Mouse (Mus musculus) myocyte (in vitro differentiated cells): ENCODE results near the gene Acvrl1.

Source experiments
- CEBPB ChIP-seq: IDR thresholded peaks from 2 replicates; pipeline ENCODE4 v1.6.1; 2011; ENCODE audit warnings: mild to moderate bottlenecking, moderate library complexity; ENCODE audit not compliant: poor library complexity, insufficient read depth, severe bottlenecking
- E2F4 ChIP-seq: IDR thresholded peaks from one replicate; pipeline ENCODE4 v1.6.1; 2011; ENCODE audit warnings: mild to moderate bottlenecking, control low read depth, moderate library complexity; ENCODE audit not compliant: insufficient read depth
- MAX ChIP-seq: IDR thresholded peaks from one replicate; pipeline ENCODE4 v1.6.1; 2011; ENCODE audit warnings: low read depth, mild to moderate bottlenecking, control low read depth
- MYOG ChIP-seq, 3 experiments: IDR thresholded peaks; one replicate each; pipeline ENCODE4 v1.6.1; 2011; ENCODE audit warnings: control low read depth in 2 of 3, low read depth in 2 of 3, mild to moderate bottlenecking in 2 of 3; ENCODE audit not compliant: insufficient read length in 2 of 3, control insufficient read depth in 1 of 3, insufficient read depth in 1 of 3
- POLR2A ChIP-seq: IDR thresholded peaks from one replicate; pipeline ENCODE4 v1.6.1; 2011; ENCODE audit warnings: low read depth, mild to moderate bottlenecking, control low read depth, moderate library complexity; ENCODE audit not compliant: insufficient read length
- POLR2AphosphoS2 ChIP-seq: IDR thresholded peaks from one replicate; pipeline ENCODE4 v1.6.1; 2011; ENCODE audit warnings: low read depth, control low read depth; ENCODE audit not compliant: insufficient read length
- TCF12 ChIP-seq: IDR thresholded peaks from one replicate; pipeline ENCODE4 v1.6.1; 2011; ENCODE audit warnings: mild to moderate bottlenecking, control low read depth; ENCODE audit not compliant: poor library complexity, insufficient read depth, severe bottlenecking
- TCF3 ChIP-seq: IDR thresholded peaks from one replicate; pipeline ENCODE4 v1.6.1; 2011; ENCODE audit warnings: low read depth, control low read depth; ENCODE audit not compliant: insufficient read length
- USF1 ChIP-seq: IDR thresholded peaks from one replicate; pipeline ENCODE4 v1.6.1; 2011; ENCODE audit warnings: low read depth, mild to moderate bottlenecking, control low read depth, moderate library complexity

GRCm38 (mm10) chr15:101121411-101122289 is 6.7 kb upstream of the Acvrl1 start:
- no peak for TF ChIP-seq USF1
- no peak for TF ChIP-seq MYOG (IDR thresholded peaks at IDR 0.05; ENCODE audit: control insufficient read depth in 1 of 3, insufficient read depth in 1 of 3, insufficient read length in 2 of 3, low read depth in 2 of 3)
- no peak for TF ChIP-seq POLR2A
- TF ChIP-seq E2F4, result no peak
- TF ChIP-seq TCF3, result no peak
- no peak for TF ChIP-seq CEBPB
- TF ChIP-seq MAX, result no peak
- TF ChIP-seq POLR2AphosphoS2, result no peak
- no peak for TF ChIP-seq TCF12
